Mouse (Mus musculus) midbrain, embryonic 16.5 days (tissue): ENCODE measurements around the gene Myo19. TPM values are rescaled to one million over a fixed set of nuclear protein-coding genes. Genes with fewer than 3 reads are reported as not detected.
A peak's percentile ranks its signal among the peaks of the same experiment; 100 is the strongest.

Experiments
- ATAC-seq: fragments of 200-750 bp; cut with Nextera tagmentation; 2 replicates; pipeline ENCODE4 v1.8.0; 2017; ENCODE audit warnings: moderate TSS enrichment
- H3K27ac ChIP-seq: fragments of 300-500 bp; sonication (generic); 2 replicates; pipeline ENCODE4 v1.5.1; 2014; ENCODE audit warnings: mild to moderate bottlenecking, low read length, mixed read lengths
- H3K27me3 ChIP-seq: fragments of 300-500 bp; sonication (generic); 2 replicates; pipeline ENCODE4 v1.6.1; 2014; ENCODE audit warnings: low read depth, low read length, mixed read lengths; ENCODE audit not compliant: control insufficient read depth, insufficient read depth
- H3K36me3 ChIP-seq: fragments of 300-500 bp; sonication (generic); 2 replicates; pipeline ENCODE4 v1.6.1; 2014; ENCODE audit warnings: mild to moderate bottlenecking, low read length, moderate library complexity, mixed read lengths; ENCODE audit not compliant: control insufficient read depth, insufficient read depth
- H3K4me1 ChIP-seq: fragments of 300-500 bp; sonication (generic); 2 replicates; pipeline ENCODE4 v1.6.1; 2014; ENCODE audit warnings: mild to moderate bottlenecking, low read length, mixed read lengths; ENCODE audit not compliant: control insufficient read depth, insufficient read depth
- H3K4me2 ChIP-seq: fragments of 300-500 bp; sonication (generic); 2 replicates; pipeline ENCODE4 v1.6.1; 2014; ENCODE audit warnings: mild to moderate bottlenecking, low read length, mixed read lengths
- H3K4me3 ChIP-seq: fragments of 300-500 bp; sonication (generic); 2 replicates; pipeline ENCODE4 v1.5.1; 2014; ENCODE audit warnings: low read depth, mild to moderate bottlenecking, low read length, moderate library complexity, mixed read lengths
- H3K9ac ChIP-seq: fragments of 300-500 bp; sonication (generic); 2 replicates; pipeline ENCODE4 v1.6.1; 2014; ENCODE audit warnings: low read depth, low read length, mixed read lengths
- H3K9me3 ChIP-seq: fragments of 300-500 bp; sonication (generic); replicated peaks from 2 replicates; pipeline ENCODE4 v1.6.1; 2014; ENCODE audit warnings: mild to moderate bottlenecking, low read length, mixed read lengths; ENCODE audit not compliant: control insufficient read depth, poor library complexity, severe bottlenecking
- WGBS: fragments of 180-500 bp; shearing (Covaris S2); extraction: QIAGEN DNeasy Blood & Tissue Kit; methylation state at CpG from one replicate; pipeline ENCODE4 v1.1.7; 2014; 5-methylcytosine and 5-hydroxymethylcytosine counted together
- polyA plus RNA-seq: library from polyadenylated mRNA; unstranded; fragments of >200 nt; fragmentation: Nextera tagmentation; extraction: Ambion mirVana; gene quantifications from 2 replicates; pipeline ENCODE4 v1.2.1, GENCODE M21; 2015

Myo19 gene
- polyA plus RNA-seq, 1 experiment from 2014 or later = 5.3 TPM

DNA sequence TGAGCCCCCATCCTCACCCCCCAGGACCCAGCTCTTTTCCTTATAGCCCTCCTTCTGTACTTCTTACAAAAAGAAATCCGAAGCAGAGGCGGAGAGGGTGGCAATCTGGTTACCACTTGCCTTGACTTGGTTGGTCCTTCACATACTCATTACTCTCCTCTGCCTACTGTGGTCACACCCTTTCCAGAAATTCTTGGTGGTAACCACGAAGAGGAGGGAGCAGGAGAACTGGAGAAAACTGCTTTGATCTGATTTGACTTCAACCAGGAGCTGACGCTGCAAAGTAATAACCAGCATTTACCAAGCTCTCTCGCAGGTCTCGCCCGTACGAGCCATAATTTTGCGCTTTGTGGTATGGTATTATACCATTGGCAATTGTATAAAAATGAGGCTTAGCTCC lies 1.0 kb downstream of the Myo19 start:
- H3K4me2 ChIP-seq = peak overlapping the region; percentile 86
- peaks cover 15% of the 10 kb centered on the region for H3K4me1 ChIP-seq
- no peaks in the 10 kb centered on the region for H3K9me3 ChIP-seq
- 64% methylated on average over 9 of the region's 9 CpGs for WGBS
- ATAC-seq = no peak
- peak overlapping the region; percentile 87 for H3K27ac ChIP-seq
- peak overlapping the region; percentile 85 for H3K9ac ChIP-seq
- H3K36me3 ChIP-seq = 0 out of 2 replicates have a peak, but pooled peaks cover 3% of the 10 kb centered on the region
- no peaks in the 10 kb centered on the region for H3K27me3 ChIP-seq
- H3K4me3 ChIP-seq = peak overlapping the region; percentile 84

DNA sequence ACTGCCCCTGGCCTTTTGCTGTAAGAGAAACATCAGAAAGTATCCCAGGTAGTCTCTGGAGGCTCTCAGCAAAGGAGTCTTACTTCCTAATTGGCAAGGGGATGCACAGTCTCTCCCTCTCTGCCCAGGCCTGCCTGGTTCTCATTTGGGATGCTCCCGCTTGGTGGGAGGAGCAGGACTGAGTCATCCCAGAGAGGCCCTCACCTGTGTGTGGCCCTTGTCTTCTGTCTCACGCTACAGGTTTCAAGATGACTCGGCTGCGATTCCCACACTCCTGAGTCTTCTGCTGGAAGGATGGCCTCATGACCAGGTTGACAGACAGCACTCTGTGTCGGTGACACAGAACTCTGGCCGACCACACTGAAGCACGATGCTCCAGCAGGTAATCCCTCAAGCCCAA lies 2.4 kb downstream of the Myo19 start:
- H3K4me2 ChIP-seq = no peak overlapping the region
- peaks cover 15% of the 10 kb centered on the region for H3K4me1 ChIP-seq
- 96% methylated on average over 7 of the region's 7 CpGs for WGBS
- H3K4me3 ChIP-seq = no peak overlapping the region
- no peak overlapping the region for H3K27ac ChIP-seq
- no peak overlapping the region for H3K9ac ChIP-seq
- no peak for ATAC-seq
- 0 out of 2 replicates have a peak, but pooled peaks cover 3% of the 10 kb centered on the region for H3K36me3 ChIP-seq
- H3K9me3 ChIP-seq = no peaks in the 10 kb centered on the region
- no peaks in the 10 kb centered on the region for H3K27me3 ChIP-seq

DNA sequence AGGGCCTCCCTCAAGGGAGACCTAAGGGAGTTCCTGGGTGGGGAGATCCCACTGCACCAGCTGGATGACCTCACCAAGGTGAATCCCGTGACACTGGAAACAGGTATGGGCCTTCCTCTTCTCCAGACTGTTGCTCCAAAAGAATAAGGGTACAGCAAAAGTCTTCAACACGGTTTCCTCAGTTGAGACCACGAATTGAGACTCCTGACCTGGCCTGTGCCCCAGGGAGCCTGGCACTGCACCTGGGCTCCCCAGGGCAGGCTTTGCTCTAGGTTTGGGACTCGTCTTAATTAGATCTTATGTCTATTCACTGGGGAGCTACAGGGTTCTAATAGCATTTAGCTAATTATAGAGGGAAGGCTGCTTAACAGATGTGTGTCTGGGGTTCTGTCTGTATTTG lies 5.3 kb downstream of the Myo19 start:
- 90% methylated on average over 4 of the region's 4 CpGs for WGBS
- ATAC-seq = no peak
- peaks cover 14% of the 10 kb centered on the region for H3K36me3 ChIP-seq

DNA sequence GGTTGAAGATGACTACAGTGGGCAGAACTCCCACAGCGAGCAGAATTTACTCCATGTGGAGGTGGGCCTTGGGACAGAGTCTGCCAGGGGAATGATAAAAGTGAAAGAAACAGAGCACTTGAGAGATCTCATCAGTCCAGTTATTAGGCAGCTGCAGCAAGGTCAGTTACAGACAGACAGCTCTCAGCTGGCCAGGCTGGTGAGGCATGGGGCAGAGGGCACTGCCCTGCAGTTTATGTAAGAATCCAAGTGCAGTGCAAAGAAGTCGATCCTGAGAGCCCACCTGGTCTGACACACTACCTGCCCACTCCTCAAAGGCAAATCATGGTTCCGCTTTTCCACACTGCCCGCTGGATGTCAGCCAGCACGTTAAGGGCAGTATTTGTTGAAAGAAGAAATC lies 6.3 kb downstream of the Myo19 start:
- 98% methylated on average over 5 of the region's 5 CpGs for WGBS
- Histone ChIP-seq H3K36me3 (peaks cover 14% of the 10 kb centered on the region), H3K4me3 (no peak overlapping the region), H3K27ac (no peak overlapping the region), H3K9ac (no peak overlapping the region), H3K4me1 (peaks cover 3% of the 10 kb centered on the region; the same call in 1 of the 2 replicates), H3K9me3 (no peaks in the 10 kb centered on the region), H3K27me3 (no peaks in the 10 kb centered on the region), H3K4me2 (no peak overlapping the region)
- ATAC-seq = no peak

More for the DNA sequence above, 5.3 kb downstream of the Myo19 start:
- Histone ChIP-seq H3K4me2 (no peak overlapping the region), H3K4me3 (no peak overlapping the region), H3K27ac (no peak overlapping the region), H3K27me3 (no peaks in the 10 kb centered on the region), H3K9me3 (no peaks in the 10 kb centered on the region), H3K9ac (no peak overlapping the region), H3K4me1 (peaks cover 9% of the 10 kb centered on the region; the same call in 1 of the 2 replicates)

DNA sequence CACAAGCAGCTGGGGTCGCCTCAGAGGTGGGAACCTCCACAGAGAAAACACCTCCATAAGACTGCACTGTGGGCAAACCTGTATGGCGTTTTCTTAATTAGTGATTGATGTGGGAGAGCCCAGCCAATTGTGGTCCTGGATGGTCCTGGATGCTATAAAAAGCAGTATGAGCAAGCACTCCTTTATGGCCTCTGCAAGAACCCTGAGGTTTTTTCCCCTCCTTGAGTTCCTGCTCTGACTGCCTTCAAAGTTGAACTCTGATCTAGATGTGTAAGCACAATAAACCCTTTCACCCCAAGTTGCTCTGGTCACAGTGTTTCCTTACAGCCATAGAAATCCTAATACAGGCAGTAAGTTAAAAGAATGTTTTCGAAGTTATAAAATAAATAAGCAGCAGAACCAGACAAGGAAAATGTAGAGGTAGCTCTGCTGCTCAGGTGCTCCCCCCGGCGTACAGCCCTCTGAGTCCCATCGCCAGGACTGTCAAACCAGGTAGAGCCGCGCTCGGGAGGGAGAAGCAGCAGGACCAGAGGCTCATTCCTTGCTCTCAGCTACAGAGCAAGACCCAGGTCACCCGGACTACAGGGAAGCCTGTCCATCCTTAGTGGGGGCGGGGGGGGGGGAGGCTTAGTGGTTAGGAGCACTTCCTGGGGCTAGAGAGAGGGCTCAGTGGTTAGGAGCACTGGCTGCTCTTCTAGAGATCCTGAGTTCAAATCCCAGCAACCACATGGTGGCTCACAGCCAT lies 7.0 kb downstream of the Myo19 start:
- no peak for ATAC-seq
- H3K9me3 ChIP-seq = no peaks in the 10 kb centered on the region
- peaks cover 15% of the 10 kb centered on the region for H3K36me3 ChIP-seq
- no peak overlapping the region for H3K4me2 ChIP-seq
- H3K27me3 ChIP-seq = no peaks in the 10 kb centered on the region
- H3K4me1 ChIP-seq = no peaks in the 10 kb centered on the region
- H3K9ac ChIP-seq = no peak overlapping the region
- no peak overlapping the region for H3K27ac ChIP-seq
- no peak overlapping the region for H3K4me3 ChIP-seq
- WGBS = 91% methylated on average over 11 of the region's 11 CpGs

DNA sequence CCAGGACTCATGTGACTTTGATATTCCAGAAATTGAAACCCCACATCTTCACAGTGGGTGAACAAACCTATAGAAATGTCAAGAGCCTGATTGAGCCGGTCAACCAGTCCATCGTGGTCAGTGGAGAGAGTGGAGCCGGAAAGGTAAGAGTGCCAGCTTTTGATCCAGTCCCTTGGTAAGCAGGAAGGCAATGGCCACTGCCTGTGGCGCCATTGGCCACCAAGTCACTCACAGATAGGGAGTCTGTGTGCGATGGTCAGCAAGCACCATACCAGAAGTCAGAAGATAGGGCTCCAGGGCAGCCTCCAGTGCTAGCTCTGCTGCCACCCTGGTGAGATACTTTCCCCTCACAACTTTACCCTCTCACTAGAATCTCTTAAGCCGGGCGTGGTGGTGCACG lies 8.1 kb downstream of the Myo19 start:
- Histone ChIP-seq H3K9ac (no peak overlapping the region), H3K27ac (no peak overlapping the region), H3K4me2 (no peak overlapping the region), H3K9me3 (no peaks in the 10 kb centered on the region), H3K4me3 (no peak overlapping the region), H3K36me3 (peaks cover 24% of the 10 kb centered on the region), H3K27me3 (no peaks in the 10 kb centered on the region), H3K4me1 (no peaks in the 10 kb centered on the region)
- no peak for ATAC-seq
- WGBS = 97% methylated on average over 8 of the region's 8 CpGs

DNA sequence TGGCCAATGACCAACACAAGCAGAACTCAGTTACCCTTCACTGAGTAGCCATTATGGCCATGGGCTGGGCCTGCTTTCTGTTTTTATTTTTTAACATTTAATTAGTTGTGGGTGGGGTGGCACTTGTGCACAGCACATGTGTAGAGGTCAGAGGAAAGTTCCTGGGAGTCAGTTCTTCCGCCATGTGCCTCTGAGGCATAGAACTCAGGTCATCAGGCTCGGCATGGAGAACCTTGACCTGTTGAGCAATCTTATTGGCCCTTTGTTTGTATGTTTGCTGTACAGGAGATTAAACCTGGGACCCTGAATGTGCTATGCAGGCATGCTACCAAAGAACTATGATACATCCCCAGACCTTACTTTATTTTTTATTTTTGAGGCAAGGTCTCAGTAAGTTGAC lies 9.5 kb downstream of the Myo19 start:
- H3K4me3 ChIP-seq = no peak overlapping the region
- ATAC-seq = no peak
- no peaks in the 10 kb centered on the region for H3K4me1 ChIP-seq
- no peaks in the 10 kb centered on the region for H3K9me3 ChIP-seq
- no peaks in the 10 kb centered on the region for H3K27me3 ChIP-seq
- peaks cover 26% of the 10 kb centered on the region for H3K36me3 ChIP-seq
- H3K4me2 ChIP-seq = no peak overlapping the region
- no peak overlapping the region for H3K27ac ChIP-seq
- WGBS = 95% methylated on average over 2 of the region's 2 CpGs
- H3K9ac ChIP-seq = no peak overlapping the region

DNA sequence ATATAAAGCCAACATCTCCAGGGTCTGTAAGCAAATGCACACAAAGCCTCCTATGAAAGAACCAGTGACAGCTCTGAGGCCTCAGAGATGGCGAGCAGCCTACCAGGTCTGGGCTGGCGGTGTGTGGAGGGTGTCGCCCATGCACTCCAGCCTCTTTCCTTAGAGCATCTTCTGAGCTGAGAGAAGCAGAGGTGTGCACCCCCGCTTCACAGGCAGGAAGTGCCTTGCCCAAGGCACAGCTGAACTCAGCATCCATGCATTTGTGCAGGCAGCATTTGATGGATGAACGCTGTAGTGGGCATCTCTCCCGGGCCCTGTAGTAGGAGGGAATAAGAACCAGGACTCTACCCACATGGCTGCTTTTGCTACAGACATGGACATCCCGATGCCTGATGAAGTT lies 11.8 kb downstream of the Myo19 start:
- Histone ChIP-seq H3K9ac (no peak overlapping the region), H3K4me3 (no peak overlapping the region), H3K4me1 (no peaks in the 10 kb centered on the region), H3K27ac (no peak overlapping the region), H3K36me3 (peaks cover 28% of the 10 kb centered on the region), H3K4me2 (no peak overlapping the region), H3K9me3 (no peaks in the 10 kb centered on the region), H3K27me3 (no peaks in the 10 kb centered on the region)
- no peak for ATAC-seq
- 95% methylated on average over 7 of the region's 7 CpGs for WGBS

DNA sequence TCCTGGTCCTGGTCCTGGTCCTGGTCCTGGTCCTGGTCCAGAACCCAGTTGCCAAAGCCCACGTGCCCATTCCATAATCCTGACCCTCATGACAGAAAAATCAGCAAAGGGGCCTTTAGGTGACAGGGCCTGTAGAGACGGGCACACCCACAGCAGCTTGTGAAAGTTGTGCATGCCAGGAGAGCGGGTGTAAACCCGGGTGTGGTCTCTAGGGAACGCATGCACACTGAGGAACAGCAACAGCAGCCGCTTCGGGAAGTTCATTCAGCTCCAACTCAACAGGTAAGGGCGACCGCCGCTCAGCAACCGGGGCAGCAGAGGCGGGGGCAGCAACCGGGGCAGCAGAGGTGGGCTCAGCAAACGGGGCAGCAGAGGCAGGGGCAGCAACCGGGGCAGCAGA lies 13.2 kb downstream of the Myo19 start:
- no peaks in the 10 kb centered on the region for H3K27me3 ChIP-seq
- H3K4me3 ChIP-seq = no peak overlapping the region
- no peak overlapping the region for H3K9ac ChIP-seq
- H3K4me1 ChIP-seq = no peaks in the 10 kb centered on the region
- 93% methylated on average over 15 of the region's 15 CpGs for WGBS
- H3K9me3 ChIP-seq = no peaks in the 10 kb centered on the region
- no peak overlapping the region for H3K4me2 ChIP-seq
- H3K27ac ChIP-seq = no peak overlapping the region
- peaks cover 33% of the 10 kb centered on the region for H3K36me3 ChIP-seq
- no peak for ATAC-seq
